Mouse (Mus musculus) cortical plate, adult 2 months (tissue): ENCODE results near the gene Cep89.

Experiments used
- CTCF ChIP-seq: fragments of 200-500 bp; IDR thresholded peaks from 2 replicates; pipeline ENCODE4 v1.5.1; 2011; ENCODE audit warnings: mild to moderate bottlenecking, control low read depth, low read length; ENCODE audit not compliant: insufficient read depth; ENCODE audit errors: extremely low read depth
- POLR2A ChIP-seq: fragments of 200-500 bp; IDR thresholded peaks from 2 replicates; pipeline ENCODE4 v1.6.1; 2011; ENCODE audit warnings: mild to moderate bottlenecking, low read length, control low read depth; ENCODE audit not compliant: insufficient read depth; ENCODE audit errors: extremely low read depth

GRCm38 (mm10) chr7:35428146-35428545, 31.3 kb downstream of the Cep89 start:
- no peak for TF ChIP-seq CTCF
- TF ChIP-seq POLR2A, result no peak
